Mouse (Mus musculus): ENCODE measurements around the gene Obsl1. TPM values are rescaled to one million over a fixed set of nuclear protein-coding genes. Genes with fewer than 3 reads are reported as not detected.

Gene Obsl1
- total and polyA plus RNA-seq, 3 experiments, result 0.08 to 1.2 TPM; not detected in 1

- no peaks in the 10 kb centered on the region for H3K36me3 ChIP-seq (ENCODE audit: control insufficient read depth in 1 of 2, insufficient read depth in 2 of 2, low read length in 2 of 2)
- H3K79me2 ChIP-seq (ENCODE audit: control insufficient read depth, insufficient read depth, low read length, poor library complexity), result no peaks in the 10 kb centered on the region
- H3K27me3 ChIP-seq (ENCODE audit: control insufficient read depth in 1 of 2, insufficient read depth in 2 of 2, low read length in 2 of 2), result no peaks in the 10 kb centered on the region
- no peak for DNase-seq (ENCODE audit: low read depth, low spot score)
- H3K4me3 ChIP-seq (ENCODE audit: control insufficient read depth in 1 of 2, insufficient read depth in 1 of 2, low read depth in 2 of 2, low read length in 2 of 2), result no peak overlapping the region
- TF ChIP-seq CHD2 (IDR thresholded peaks at IDR 0.05; ENCODE audit: low read length) (no peak), ZC3H11A (IDR thresholded peaks at IDR 0.05; ENCODE audit: low read depth, low read length) (no peak), TCF12 (IDR thresholded peaks at IDR 0.05; ENCODE audit: low read depth, low read length) (no peak)
- no peak overlapping the region for H3K9ac ChIP-seq (ENCODE audit: control insufficient read depth, low read depth, low read length, poor library complexity, severe bottlenecking)
- H3K9me3 ChIP-seq (replicated peaks; ENCODE audit: insufficient read depth, low read length), result no peaks in the 10 kb centered on the region
- H3K27ac ChIP-seq (ENCODE audit: control insufficient read depth, low read depth, low read length), result no peak overlapping the region
- H3K4me1 ChIP-seq (ENCODE audit: control insufficient read depth in 1 of 2, insufficient read depth in 2 of 2, low read length in 2 of 2), result no peaks in the 10 kb centered on the region
Measured at GRCm38 (mm10) chr1:75548083-75548482, 41.8 kb upstream of the Obsl1 start.

DNA sequence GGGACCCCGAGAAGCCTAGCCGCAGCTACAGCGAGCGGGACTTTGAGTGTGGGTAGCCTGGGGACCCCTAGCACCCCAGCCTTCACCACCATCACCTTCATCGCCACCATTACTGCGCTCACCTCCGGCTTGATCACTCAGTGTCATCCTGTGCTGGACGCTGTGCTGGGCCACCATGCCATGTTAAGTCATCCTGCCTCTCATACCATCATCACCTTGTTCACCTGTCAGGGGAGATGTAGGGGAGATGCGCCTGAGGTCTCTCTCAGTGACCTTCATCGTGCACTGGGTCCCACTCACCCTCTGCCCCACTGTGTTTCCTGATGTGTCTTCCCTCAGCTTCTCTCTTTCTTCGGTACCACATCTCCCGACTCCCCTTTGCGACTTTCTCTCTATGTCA, 41.1 kb upstream of the Obsl1 start:
- H3K27me3 ChIP-seq (ENCODE audit: control insufficient read depth in 1 of 2, insufficient read depth in 2 of 2, low read length in 2 of 2), result no peaks in the 10 kb centered on the region
- no peak for DNase-seq (ENCODE audit: low read depth, low spot score)
- no peak overlapping the region for H3K9ac ChIP-seq (ENCODE audit: control insufficient read depth, low read depth, low read length, poor library complexity, severe bottlenecking)
- H3K79me2 ChIP-seq (ENCODE audit: control insufficient read depth, insufficient read depth, low read length, poor library complexity), result no peaks in the 10 kb centered on the region
- H3K27ac ChIP-seq (ENCODE audit: control insufficient read depth, low read depth, low read length), result no peak overlapping the region
- no peaks in the 10 kb centered on the region for H3K4me1 ChIP-seq (ENCODE audit: control insufficient read depth in 1 of 2, insufficient read depth in 2 of 2, low read length in 2 of 2)
- H3K9me3 ChIP-seq (replicated peaks; ENCODE audit: insufficient read depth, low read length), result no peaks in the 10 kb centered on the region
- TF ChIP-seq SMC3 (IDR thresholded peaks at IDR 0.05; ENCODE audit: low read depth, low read length) (no peak), E2F4 (IDR thresholded peaks at IDR 0.05; ENCODE audit: borderline replicate concordance, low read depth, low read length) (no peak), TCF12 (IDR thresholded peaks at IDR 0.05; ENCODE audit: low read depth, low read length) (no peak), CTCF (IDR thresholded peaks at IDR 0.05 in 2 of 3, conservative IDR thresholded peaks at IDR 0.05 in 1 of 3; ENCODE audit: control insufficient read depth in 1 of 3, insufficient read depth in 1 of 3, low read depth in 2 of 3, low read length in 3 of 3, poor library complexity in 1 of 3, severe bottlenecking in 1 of 3) (no peak), UBTF (IDR thresholded peaks at IDR 0.05; ENCODE audit: borderline replicate concordance, insufficient read depth, low read depth, low read length) (no peak), MAZ (IDR thresholded peaks at IDR 0.05; ENCODE audit: low read depth, low read length) (no peak), ZKSCAN1 (IDR thresholded peaks at IDR 0.05; ENCODE audit: low read depth, low read length) (no peak), CHD1 (IDR thresholded peaks at IDR 0.05; ENCODE audit: low read depth, low read length) (no peak)
- no peaks in the 10 kb centered on the region for H3K36me3 ChIP-seq (ENCODE audit: control insufficient read depth in 1 of 2, insufficient read depth in 2 of 2, low read length in 2 of 2)
- H3K4me3 ChIP-seq (ENCODE audit: control insufficient read depth in 1 of 2, insufficient read depth in 1 of 2, low read depth in 2 of 2, low read length in 2 of 2), result no peak overlapping the region

DNA sequence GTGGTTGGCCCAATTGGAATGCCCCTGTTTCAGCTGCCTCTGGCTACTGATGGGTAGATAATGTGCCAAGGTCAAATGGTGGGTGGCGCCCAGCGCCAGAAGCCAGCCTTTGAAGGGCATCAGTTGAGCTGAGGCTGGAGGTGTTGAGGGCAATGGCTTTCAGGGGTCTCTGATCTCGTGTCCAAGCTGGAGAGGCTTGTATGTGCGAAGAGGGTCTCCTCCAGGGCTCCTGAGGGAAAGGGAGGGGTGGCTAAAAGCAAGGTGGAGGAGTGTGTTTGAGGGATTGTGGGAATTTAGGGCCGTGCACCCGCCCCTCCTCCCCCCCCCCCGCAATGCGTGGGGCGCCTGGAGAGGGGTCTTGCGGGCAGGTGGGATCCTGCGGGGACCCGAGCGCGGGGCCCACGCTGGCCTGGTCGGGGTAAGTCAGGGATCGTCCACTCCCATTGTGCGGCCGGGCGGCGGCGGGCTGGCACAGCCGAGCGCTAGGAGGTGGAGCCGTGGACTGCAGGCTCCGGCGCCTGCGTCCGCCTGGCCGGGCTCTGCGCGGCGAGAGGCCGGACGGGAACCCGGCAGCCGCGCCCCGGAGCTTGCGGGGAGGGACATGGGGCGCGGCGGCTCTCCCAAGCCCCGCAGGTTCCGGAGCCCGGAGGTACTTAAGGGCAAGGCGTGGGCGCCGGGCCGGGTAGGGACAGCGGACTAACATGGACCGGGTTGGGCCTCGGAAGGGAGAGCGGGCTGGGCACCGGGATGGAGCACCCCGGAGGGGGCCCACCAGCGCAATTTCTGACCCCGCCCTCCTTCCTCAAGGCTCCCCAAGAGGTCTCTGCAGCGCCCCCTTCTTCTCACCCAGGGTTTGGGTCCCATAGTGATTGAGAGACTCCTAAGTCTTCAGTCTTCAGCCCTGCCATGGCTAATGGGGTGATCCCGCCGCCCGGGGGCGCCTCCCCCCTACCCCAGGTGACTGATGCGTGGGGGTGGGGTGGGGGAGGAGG, 40.0 kb upstream of the Obsl1 start, which contains the start of gene Slc4a3:
Slc4a3 (plus strand) TSS at position 302 of the 992 bp plus-strand sequence.
- Histone ChIP-seq H3K27me3 (ENCODE audit: control insufficient read depth in 1 of 2, insufficient read depth in 2 of 2, low read length in 2 of 2) (no peaks in the 10 kb centered on the region), H3K27ac (ENCODE audit: control insufficient read depth, low read depth, low read length) (no peak within 1 kb of the TSS), H3K4me3 (ENCODE audit: control insufficient read depth in 1 of 2, insufficient read depth in 1 of 2, low read depth in 2 of 2, low read length in 2 of 2) (no peak within 1 kb of the TSS), H3K36me3 (ENCODE audit: control insufficient read depth in 1 of 2, insufficient read depth in 2 of 2, low read length in 2 of 2) (no peaks in the 10 kb centered on the region), H3K9ac (ENCODE audit: control insufficient read depth, low read depth, low read length, poor library complexity, severe bottlenecking) (no peak within 1 kb of the TSS), H3K79me2 (ENCODE audit: control insufficient read depth, insufficient read depth, low read length, poor library complexity) (no peaks in the 10 kb centered on the region), H3K4me1 (ENCODE audit: control insufficient read depth in 1 of 2, insufficient read depth in 2 of 2, low read length in 2 of 2) (no peaks in the 10 kb centered on the region), H3K9me3 (replicated peaks; ENCODE audit: insufficient read depth, low read length) (no peaks in the 10 kb centered on the region)
- DNase-seq (ENCODE audit: low read depth, low spot score), result no peak
- TF ChIP-seq MAFK (IDR thresholded peaks at IDR 0.05; ENCODE audit: borderline replicate concordance, low read depth, low read length) (no peak), UBTF (IDR thresholded peaks at IDR 0.05; ENCODE audit: borderline replicate concordance, insufficient read depth, low read depth, low read length) (no peak), JUND (IDR thresholded peaks at IDR 0.05; ENCODE audit: low read depth, low read length) (no peak)

Measured in MEL (cell line).